Mouse (Mus musculus) hindbrain, embryonic 10.5 days (tissue): ENCODE measurements around the gene 4930470P17Rik. TPM values are rescaled to one million over a fixed set of nuclear protein-coding genes. Genes with fewer than 3 reads are reported as not detected.
A peak's percentile ranks its signal among the peaks of the same experiment; 100 is the strongest.

Experiments used
- DNase-seq: peaks from one replicate; pipeline ENCODE4 v3.0.0-alpha.2; 2017; ENCODE audit warnings: low spot score
- H3K27ac ChIP-seq: fragments of 300-500 bp; sonication (generic); 2 replicates; pipeline ENCODE4 v1.5.1; 2016; ENCODE audit warnings: mild to moderate bottlenecking, moderate library complexity
- H3K27me3 ChIP-seq: fragments of 300-500 bp; sonication (generic); 2 replicates; pipeline ENCODE4 v1.6.1; 2016; ENCODE audit warnings: mild to moderate bottlenecking; ENCODE audit not compliant: poor library complexity, insufficient read depth, severe bottlenecking
- H3K36me3 ChIP-seq: fragments of 300-500 bp; sonication (generic); 2 replicates; pipeline ENCODE4 v1.6.1; 2016; ENCODE audit warnings: mild to moderate bottlenecking, moderate library complexity
- H3K4me1 ChIP-seq: fragments of 300-500 bp; sonication (generic); replicated peaks from 2 replicates; pipeline ENCODE4 v1.6.1; 2016; ENCODE audit warnings: mild to moderate bottlenecking
- H3K4me3 ChIP-seq: fragments of 300-500 bp; sonication (generic); 2 replicates; pipeline ENCODE4 v1.5.1; 2016; ENCODE audit warnings: mild to moderate bottlenecking, moderate library complexity
- H3K9me3 ChIP-seq: fragments of 300-500 bp; sonication (generic); 2 replicates; pipeline ENCODE4 v1.6.1; 2016; ENCODE audit warnings: mild to moderate bottlenecking, moderate library complexity
- WGBS: fragments of 180-500 bp; shearing (Covaris S2); methylation state at CpG from one replicate; pipeline ENCODE4 v1.1.7; 2016; 5-methylcytosine and 5-hydroxymethylcytosine counted together
- polyA plus RNA-seq: library from polyadenylated mRNA; unstranded; fragments of >200 nt; fragmentation: Nextera tagmentation; extraction: Ambion mirVana; gene quantifications from 2 replicates; pipeline ENCODE4 v1.2.1, GENCODE M21; 2016

Gene 4930470P17Rik
- polyA plus RNA-seq, 1 experiment from 2014 or later: not detected

- DNase-seq: no peak
- Histone ChIP-seq H3K4me1 (peaks cover 8% of the 10 kb centered on the region), H3K27me3 (no peaks in the 10 kb centered on the region), H3K9me3 (no peaks in the 10 kb centered on the region), H3K27ac (no peak overlapping the region), H3K4me3 (no peak overlapping the region), H3K36me3 (no peaks in the 10 kb centered on the region)
- 91% methylated on average over 8 of the region's 8 CpGs for WGBS
Observed at GRCm38 (mm10) chr2:170564995-170565394, 36.8 kb downstream of the 4930470P17Rik start.

DNA sequence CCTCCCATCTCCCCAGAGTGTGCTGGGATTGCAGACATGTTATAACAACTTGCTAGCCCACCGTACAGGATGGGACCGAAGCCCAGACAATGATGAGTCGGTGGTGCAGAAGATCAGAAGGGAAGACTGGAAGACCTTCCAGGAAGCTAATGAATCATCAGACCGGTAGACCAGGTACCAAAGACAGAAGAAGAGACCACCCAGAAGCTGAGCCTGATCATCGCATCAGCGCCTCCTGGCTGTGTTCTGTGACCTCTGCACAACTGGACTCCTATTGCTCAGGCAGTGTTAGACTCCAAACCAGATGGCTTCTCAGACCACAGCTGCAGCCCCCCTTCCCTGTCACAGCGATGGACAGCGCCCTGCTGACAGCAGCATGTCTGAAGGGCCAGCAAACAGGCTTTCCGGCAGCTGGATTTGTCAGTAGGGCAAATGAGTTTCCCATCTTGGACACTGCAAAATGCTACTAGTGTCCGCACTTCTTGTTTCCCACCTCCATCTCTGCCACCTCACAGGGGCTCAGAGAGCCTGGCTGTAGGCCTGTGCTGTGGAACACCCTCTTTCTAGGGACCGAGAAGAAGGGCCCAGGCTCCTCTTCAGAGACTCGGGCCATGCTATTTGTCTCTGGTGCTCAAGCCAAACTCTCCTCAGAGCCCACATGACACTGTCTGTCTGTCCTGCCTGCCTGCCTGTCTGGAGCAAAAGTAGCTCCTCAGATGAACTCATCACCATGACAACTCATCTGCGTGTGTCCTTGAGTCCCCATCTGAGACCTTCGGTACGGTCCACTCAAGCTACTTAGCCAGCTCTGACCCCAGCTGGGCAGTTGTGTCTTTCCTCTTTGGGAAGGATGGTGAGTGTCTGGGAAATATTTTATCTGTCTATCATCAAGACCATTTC, 37.6 kb downstream of the 4930470P17Rik start:
- no peaks in the 10 kb centered on the region for H3K9me3 ChIP-seq
- WGBS: 73% methylated on average over 15 of the region's 15 CpGs
- no peak overlapping the region for H3K4me3 ChIP-seq
- H3K27ac ChIP-seq: no peak overlapping the region
- H3K4me1 ChIP-seq: peaks cover 8% of the 10 kb centered on the region
- H3K27me3 ChIP-seq: no peaks in the 10 kb centered on the region
- DNase-seq: peak; percentile 29
- no peaks in the 10 kb centered on the region for H3K36me3 ChIP-seq

DNA sequence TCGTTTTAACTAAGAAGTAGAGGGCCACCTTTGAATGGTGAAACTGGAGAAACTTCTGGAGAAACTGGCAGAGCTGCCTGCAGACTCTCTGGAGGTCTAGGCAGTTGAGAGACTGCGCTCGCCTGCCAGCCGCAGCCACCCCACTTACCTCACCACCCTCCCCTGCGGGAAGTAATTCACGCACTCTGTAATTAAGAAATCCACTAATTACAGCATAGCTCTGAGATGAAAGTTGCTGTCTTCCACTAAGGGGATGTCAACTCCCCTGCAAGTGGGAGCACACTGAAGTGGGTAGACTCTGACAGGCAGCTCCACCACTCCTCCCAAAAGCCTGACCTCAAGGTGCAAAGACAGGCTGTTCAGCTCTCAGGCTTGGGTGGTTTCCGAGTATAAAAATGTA, 49.7 kb downstream of the 4930470P17Rik start:
- no peaks in the 10 kb centered on the region for H3K9me3 ChIP-seq
- H3K27ac ChIP-seq: no peak overlapping the region
- peaks cover 24% of the 10 kb centered on the region for H3K4me1 ChIP-seq
- WGBS: 78% methylated on average over 7 of the region's 7 CpGs
- DNase-seq: no peak
- no peaks in the 10 kb centered on the region for H3K27me3 ChIP-seq
- H3K4me3 ChIP-seq: no peak overlapping the region
- no peaks in the 10 kb centered on the region for H3K36me3 ChIP-seq

DNA sequence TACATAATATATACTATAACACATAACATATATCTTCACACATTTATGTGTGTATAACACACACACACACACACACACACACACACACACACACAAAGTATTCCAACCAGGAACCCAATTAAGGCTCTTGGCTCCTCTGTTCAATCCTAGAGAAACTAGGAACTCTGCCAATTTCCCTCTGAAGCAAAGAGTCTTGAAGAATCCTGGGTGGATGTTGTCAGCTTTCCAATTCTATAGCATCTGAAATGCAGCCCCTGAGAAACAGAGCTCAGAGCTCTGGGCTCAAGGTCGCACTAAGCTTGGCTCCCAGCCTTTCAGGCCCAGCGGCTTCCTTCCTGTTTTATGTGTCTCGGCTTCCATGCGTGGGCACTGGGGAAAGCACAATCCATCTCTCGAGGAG, 51.6 kb downstream of the 4930470P17Rik start:
- H3K27ac ChIP-seq: no peak overlapping the region
- WGBS: 67% methylated on average over 5 of the region's 5 CpGs

GRCm38 (mm10) chr2:170549146-170549545, 52.7 kb downstream of the 4930470P17Rik start:
- Histone ChIP-seq H3K27ac (no peak overlapping the region), H3K36me3 (no peaks in the 10 kb centered on the region), H3K4me1 (peaks cover 26% of the 10 kb centered on the region), H3K4me3 (no peak overlapping the region), H3K9me3 (no peaks in the 10 kb centered on the region), H3K27me3 (no peaks in the 10 kb centered on the region)
- WGBS: 86% methylated on average over 2 of the region's 2 CpGs
- no peak for DNase-seq

More for the DNA sequence above, 51.6 kb downstream of the 4930470P17Rik start:
- H3K9me3 ChIP-seq: no peaks in the 10 kb centered on the region
- no peaks in the 10 kb centered on the region for H3K27me3 ChIP-seq
- no peak for DNase-seq
- peaks cover 26% of the 10 kb centered on the region for H3K4me1 ChIP-seq
- H3K36me3 ChIP-seq: no peaks in the 10 kb centered on the region
- no peak overlapping the region for H3K4me3 ChIP-seq

- no peak overlapping the region for H3K4me3 ChIP-seq
- WGBS: 42% methylated on average over 4 of the region's 4 CpGs
- no peak overlapping the region for H3K27ac ChIP-seq
- H3K4me1 ChIP-seq: peaks cover 26% of the 10 kb centered on the region
- no peaks in the 10 kb centered on the region for H3K27me3 ChIP-seq
- no peaks in the 10 kb centered on the region for H3K9me3 ChIP-seq
- no peaks in the 10 kb centered on the region for H3K36me3 ChIP-seq
- DNase-seq: peak; percentile 10
Observed at GRCm38 (mm10) chr2:170548046-170548445, 53.8 kb downstream of the 4930470P17Rik start.

DNA sequence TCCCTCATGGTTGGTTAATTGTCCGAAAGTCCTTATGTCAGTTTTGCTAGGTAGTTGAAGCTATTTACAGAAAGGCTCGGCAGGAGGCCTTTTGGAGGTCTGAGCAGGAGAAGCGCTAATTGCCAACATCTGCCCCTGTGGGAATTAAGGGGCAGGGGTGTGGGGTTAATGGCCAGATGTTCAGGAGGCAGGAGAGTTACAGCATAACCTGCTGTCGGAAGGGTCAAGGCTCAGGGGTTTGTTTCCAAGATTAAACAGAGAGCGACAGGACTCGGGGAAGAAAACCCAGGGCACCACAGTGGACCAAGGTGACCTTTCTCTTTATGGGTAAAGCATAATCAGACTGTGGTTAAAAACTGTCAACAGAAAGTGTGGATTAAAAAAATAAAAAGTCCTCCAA, 54.3 kb downstream of the 4930470P17Rik start:
- Histone ChIP-seq H3K36me3 (no peaks in the 10 kb centered on the region), H3K27me3 (no peaks in the 10 kb centered on the region), H3K9me3 (no peaks in the 10 kb centered on the region), H3K4me3 (no peak overlapping the region), H3K4me1 (peaks cover 26% of the 10 kb centered on the region), H3K27ac (no peak overlapping the region)
- WGBS: 17% methylated on average over 6 of the region's 6 CpGs
- DNase-seq: peak; percentile 68

GRCm38 (mm10) chr2:170545745-170546144, 56.1 kb downstream of the 4930470P17Rik start:
- no peak overlapping the region for H3K4me3 ChIP-seq
- peaks cover 23% of the 10 kb centered on the region for H3K4me1 ChIP-seq
- WGBS: 69% methylated on average over 4 of the region's 4 CpGs
- no peaks in the 10 kb centered on the region for H3K9me3 ChIP-seq
- DNase-seq: no peak
- H3K27me3 ChIP-seq: no peaks in the 10 kb centered on the region
- H3K36me3 ChIP-seq: no peaks in the 10 kb centered on the region
- H3K27ac ChIP-seq: no peak overlapping the region

GRCm38 (mm10) chr2:170544950-170545349, 56.9 kb downstream of the 4930470P17Rik start:
- 90% methylated on average over 7 of the region's 7 CpGs for WGBS

DNA sequence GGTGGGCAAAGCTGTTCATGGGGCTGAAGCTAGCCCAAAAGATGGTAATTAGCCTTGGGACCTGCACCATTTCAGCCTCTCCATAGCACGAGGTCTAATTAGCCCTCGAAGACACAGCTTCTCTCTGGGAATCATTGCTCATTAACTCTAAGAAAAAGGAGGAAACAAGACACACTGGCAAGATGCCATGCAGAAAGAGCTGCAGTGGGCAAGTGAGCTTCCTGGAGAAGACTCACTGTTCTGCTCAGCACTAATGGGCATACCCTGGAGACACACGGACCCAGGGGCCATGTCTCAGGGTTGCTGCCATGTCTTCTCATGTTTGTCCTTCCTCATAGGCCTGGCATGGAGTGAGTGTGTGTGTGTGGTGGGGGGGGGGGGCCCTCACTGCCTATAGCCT, 57.7 kb downstream of the 4930470P17Rik start:
- DNase-seq: no peak
- Histone ChIP-seq H3K36me3 (no peaks in the 10 kb centered on the region), H3K4me3 (no peak overlapping the region), H3K27me3 (no peaks in the 10 kb centered on the region), H3K9me3 (no peaks in the 10 kb centered on the region), H3K27ac (no peak overlapping the region), H3K4me1 (peaks cover 23% of the 10 kb centered on the region)
- 86% methylated on average over 3 of the region's 3 CpGs for WGBS

More at GRCm38 (mm10) chr2:170544950-170545349, 56.9 kb downstream of the 4930470P17Rik start:
- Histone ChIP-seq H3K4me3 (no peak overlapping the region), H3K9me3 (no peaks in the 10 kb centered on the region), H3K36me3 (no peaks in the 10 kb centered on the region), H3K27ac (no peak overlapping the region), H3K27me3 (no peaks in the 10 kb centered on the region), H3K4me1 (peaks cover 23% of the 10 kb centered on the region)
- no peak for DNase-seq

GRCm38 (mm10) chr2:170543625-170544024, 58.2 kb downstream of the 4930470P17Rik start:
- peaks cover 23% of the 10 kb centered on the region for H3K4me1 ChIP-seq
- 80% methylated on average over 5 of the region's 5 CpGs for WGBS
- no peaks in the 10 kb centered on the region for H3K27me3 ChIP-seq
- no peak for DNase-seq
- no peaks in the 10 kb centered on the region for H3K36me3 ChIP-seq
- no peaks in the 10 kb centered on the region for H3K9me3 ChIP-seq
- H3K4me3 ChIP-seq: no peak overlapping the region
- no peak overlapping the region for H3K27ac ChIP-seq

DNA sequence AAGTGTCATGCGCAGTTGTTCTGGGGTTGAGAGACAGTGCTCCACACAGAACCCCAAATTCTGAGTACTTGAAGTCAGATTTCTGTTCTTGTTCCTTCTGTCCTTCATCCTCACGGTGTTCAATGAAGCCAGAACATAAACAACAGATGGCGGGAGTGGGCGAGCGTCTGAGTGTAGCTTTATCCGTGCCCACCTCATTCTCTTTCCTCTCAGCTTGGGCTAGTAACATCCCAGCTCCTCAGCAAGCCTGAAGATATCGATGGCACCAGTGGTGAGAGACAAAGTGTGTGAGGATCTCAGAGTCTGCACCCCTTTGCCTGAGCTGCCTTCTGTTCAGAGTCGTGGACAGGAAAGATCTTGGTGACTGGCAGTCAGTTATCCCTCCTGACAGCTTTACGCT, 62.6 kb downstream of the 4930470P17Rik start:
- Histone ChIP-seq H3K4me3 (no peak overlapping the region), H3K27me3 (no peaks in the 10 kb centered on the region), H3K27ac (no peak overlapping the region), H3K36me3 (no peaks in the 10 kb centered on the region), H3K9me3 (no peaks in the 10 kb centered on the region), H3K4me1 (no peaks in the 10 kb centered on the region)
- no peak for DNase-seq
- WGBS: 88% methylated on average over 9 of the region's 9 CpGs

GRCm38 (mm10) chr2:170535841-170536240, 66.0 kb downstream of the 4930470P17Rik start:
- DNase-seq: no peak
- H3K36me3 ChIP-seq: no peaks in the 10 kb centered on the region
- H3K27me3 ChIP-seq: no peaks in the 10 kb centered on the region
- H3K27ac ChIP-seq: no peak overlapping the region
- H3K9me3 ChIP-seq: no peaks in the 10 kb centered on the region
- no peaks in the 10 kb centered on the region for H3K4me1 ChIP-seq
- H3K4me3 ChIP-seq: no peak overlapping the region
